In genomic region chr4:55874276-55874675, GRCm38 (mm10) we compare ENCODE assay signal across 14 mouse cellular contexts.
"Had no signal": no experiment of that assay in that cellular context is flagged by ENCODE, and none has a peak within 500 bp of the region (broad histone marks: within the 10 kb centered on the region; RNA-seq: fewer than 3 reads in every experiment).

No protein-coding gene starts in this region.

- H3K4me3 ChIP-seq: kidney, embryonic 15.5 days; limb, embryonic 10.5 days; limb, embryonic 13.5 days; liver, embryonic 13.5 days had no signal

- H3K9me3 ChIP-seq: kidney, embryonic 15.5 days; limb, embryonic 10.5 days; limb, embryonic 13.5 days; liver, embryonic 13.5 days had no signal

- H3K4me1 ChIP-seq: kidney, embryonic 15.5 days; limb, embryonic 10.5 days; liver, embryonic 13.5 days had no signal

- H3K27me3 ChIP-seq: kidney, embryonic 15.5 days; limb, embryonic 13.5 days; liver, embryonic 13.5 days had no signal

- H3K9ac ChIP-seq: kidney, embryonic 15.5 days; limb, embryonic 13.5 days; liver, embryonic 13.5 days had no signal

- H3K4me2 ChIP-seq: kidney, embryonic 15.5 days; limb, embryonic 13.5 days; liver, embryonic 13.5 days; midbrain, embryonic 11.5 days had no signal

- H3K36me3 ChIP-seq: kidney, embryonic 15.5 days; limb, embryonic 10.5 days; limb, embryonic 13.5 days; liver, embryonic 13.5 days had no signal

- DNase-seq: kidney, postnatal 10 days; layer of hippocampus, postnatal 36 days; liver; liver, embryonic 13.5 days; lung, adult 2 months; lung, postnatal 14 days; midbrain, embryonic 14.5 days; thymus, adult 2 months; thymus, postnatal 14 days; thymus, postnatal 4 days had no signal

- H3K27ac ChIP-seq: kidney, embryonic 15.5 days; limb, embryonic 10.5 days; limb, embryonic 13.5 days; liver, embryonic 13.5 days had no signal
